Mouse (Mus musculus) splenic B cell, adult 2 months (primary cell): ENCODE data around the gene Taf12.
"Not testable (repeated sequence)": the region's sequence is repeated elsewhere in the genome, so short reads cannot be mapped to it uniquely, and the experiment has no call there.

ENCODE experiments used
- DNase-seq: peaks from one replicate; pipeline ENCODE4 v3.0.0-alpha.2; 2011; ENCODE audit warnings: low read depth, low spot score
- H3K27me3 ChIP-seq: 2 replicates; pipeline ENCODE4 v1.6.1; 2012; ENCODE audit warnings: mild to moderate bottlenecking, low read length, moderate library complexity, mixed read lengths; ENCODE audit not compliant: control insufficient read depth, poor library complexity, insufficient read depth, severe bottlenecking
- H3K36me3 ChIP-seq: 2 replicates; pipeline ENCODE4 v1.6.1; 2012; ENCODE audit warnings: mild to moderate bottlenecking, low read length, moderate library complexity, mixed read lengths; ENCODE audit not compliant: control insufficient read depth, poor library complexity, insufficient read depth, severe bottlenecking

The Taf12 gene

DNA sequence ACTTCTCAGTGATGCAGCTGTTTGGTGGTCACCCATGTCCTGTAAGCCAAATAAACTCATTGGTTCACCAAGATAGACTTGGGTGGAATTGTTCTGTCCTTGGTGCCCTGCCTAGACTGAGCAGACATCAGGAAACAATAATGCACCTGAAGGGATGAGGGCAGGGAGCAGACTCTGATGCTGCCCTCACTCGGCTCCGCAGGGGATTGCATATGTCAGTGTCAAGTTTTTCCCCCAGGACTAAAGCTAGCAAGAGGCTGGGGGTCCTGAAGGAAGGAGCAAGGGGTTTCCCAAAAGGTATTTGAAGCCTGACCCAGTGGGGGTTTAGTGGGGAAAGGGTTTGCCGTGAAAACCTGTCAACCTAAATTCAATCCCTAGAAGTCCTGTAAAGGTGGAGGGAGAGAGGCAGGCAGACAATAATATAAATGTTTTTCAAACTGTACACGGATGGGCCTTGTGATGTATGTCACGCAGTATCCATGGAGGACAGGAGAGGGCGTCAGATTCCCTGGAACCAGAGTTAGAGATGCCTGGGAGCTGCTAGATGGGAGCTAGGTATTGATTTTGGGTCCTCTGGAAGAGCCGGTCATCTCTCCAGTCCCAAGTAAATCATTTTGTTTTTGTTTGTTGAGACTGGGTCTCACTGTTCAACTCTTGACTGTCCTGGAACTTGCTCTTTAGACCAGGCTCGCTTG, 21.7 kb downstream of the Taf12 start:
- peak; percentile 19 for DNase-seq

DNA sequence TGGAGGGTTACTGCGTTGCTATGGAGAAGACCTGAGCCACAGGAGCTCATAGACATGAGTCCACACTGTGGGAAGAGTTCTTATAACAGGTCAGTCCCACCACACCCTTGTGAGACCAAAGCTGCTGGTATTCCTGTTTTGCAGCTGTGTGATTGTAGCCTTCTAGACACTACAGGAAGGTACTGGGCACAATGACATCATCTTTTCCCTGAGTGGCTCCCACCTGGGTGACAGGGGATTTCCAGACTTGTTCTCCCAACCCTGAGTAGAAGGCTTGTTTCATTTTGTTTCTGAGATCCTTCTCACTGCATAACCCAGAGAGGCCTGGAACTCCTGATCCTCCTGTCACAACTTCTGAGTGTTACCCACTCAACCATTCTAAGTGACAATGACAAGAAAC, 25.7 kb downstream of the Taf12 start:
- H3K27me3 ChIP-seq = no peaks in the 10 kb centered on the region
- no peak for DNase-seq

More for the DNA sequence above, 21.7 kb downstream of the Taf12 start:
- Histone ChIP-seq H3K36me3 (peaks cover 2% of the 10 kb centered on the region), H3K27me3 (no peaks in the 10 kb centered on the region)

DNA sequence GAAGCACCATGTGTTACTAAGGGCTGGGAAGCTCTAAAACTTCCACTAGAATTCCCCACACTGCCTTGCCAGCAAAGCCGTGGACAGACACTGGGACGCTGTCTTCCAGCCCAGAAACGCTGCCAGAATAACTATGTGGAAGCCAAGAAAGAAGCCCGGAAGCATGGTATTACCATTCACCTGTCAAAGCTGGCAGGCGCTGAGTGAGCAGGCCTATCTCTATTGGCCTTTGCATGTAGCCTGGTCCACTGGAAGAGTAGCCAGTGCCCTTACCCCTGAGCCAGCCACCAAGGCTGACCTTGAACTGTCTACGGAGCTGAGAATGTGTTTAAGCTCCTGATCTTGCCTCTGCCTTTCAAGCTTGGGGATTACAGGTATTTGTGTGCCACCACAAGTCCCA, 27.3 kb downstream of the Taf12 start:
- no peaks in the 10 kb centered on the region for H3K36me3 ChIP-seq
- no peaks in the 10 kb centered on the region for H3K27me3 ChIP-seq
- DNase-seq = no peak

More for the DNA sequence above, 25.7 kb downstream of the Taf12 start:
- no peaks in the 10 kb centered on the region for H3K36me3 ChIP-seq

DNA sequence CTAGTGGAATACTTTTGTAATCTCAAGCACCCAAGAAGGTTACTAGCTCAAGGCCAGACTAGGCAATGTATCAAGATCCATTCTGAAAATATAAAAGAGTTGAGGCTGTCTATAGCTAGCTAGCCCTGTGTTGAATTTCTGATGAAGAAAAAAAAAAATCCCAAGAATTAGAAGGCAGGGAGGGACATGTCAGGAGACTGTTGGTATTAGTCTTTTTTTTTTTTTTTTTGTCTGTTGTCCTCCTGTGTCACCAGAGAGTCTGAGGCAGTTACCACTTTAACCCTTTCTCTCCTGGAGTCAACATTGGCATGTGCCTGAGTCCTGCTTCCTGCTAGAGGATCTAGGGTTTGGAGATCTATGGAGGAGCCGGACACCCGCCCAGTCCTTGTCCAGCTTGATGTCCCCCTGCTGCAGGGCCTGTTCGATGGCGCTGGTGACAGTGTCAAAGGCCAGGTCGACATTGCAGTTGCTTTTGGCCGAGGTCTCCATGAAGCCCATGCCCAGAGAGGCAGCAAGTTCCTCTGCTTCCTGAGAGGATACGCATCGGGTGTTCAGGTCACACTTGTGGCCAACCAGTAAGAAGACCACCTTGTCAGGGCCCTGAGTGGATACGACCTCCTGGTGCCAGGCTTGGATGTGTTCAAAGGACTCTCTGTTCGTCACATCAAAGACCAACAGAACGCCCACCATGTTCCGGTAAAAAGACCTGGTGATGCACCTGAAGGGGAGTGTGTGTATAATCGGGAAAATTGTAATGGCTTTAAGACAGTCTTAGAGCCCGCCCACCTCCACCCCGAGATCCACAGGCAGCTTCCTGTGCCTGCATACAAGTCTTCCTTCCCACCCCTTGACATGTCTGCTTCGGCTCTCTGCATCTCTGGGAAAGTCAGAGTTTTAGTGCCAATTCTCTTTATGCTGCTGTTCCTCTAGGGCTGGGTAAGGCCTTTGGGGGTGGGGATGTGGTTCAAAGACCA, 28.1 kb downstream of the Taf12 start:
- no peaks in the 10 kb centered on the region for H3K36me3 ChIP-seq
- no peak for DNase-seq
- H3K27me3 ChIP-seq = no peaks in the 10 kb centered on the region

DNA sequence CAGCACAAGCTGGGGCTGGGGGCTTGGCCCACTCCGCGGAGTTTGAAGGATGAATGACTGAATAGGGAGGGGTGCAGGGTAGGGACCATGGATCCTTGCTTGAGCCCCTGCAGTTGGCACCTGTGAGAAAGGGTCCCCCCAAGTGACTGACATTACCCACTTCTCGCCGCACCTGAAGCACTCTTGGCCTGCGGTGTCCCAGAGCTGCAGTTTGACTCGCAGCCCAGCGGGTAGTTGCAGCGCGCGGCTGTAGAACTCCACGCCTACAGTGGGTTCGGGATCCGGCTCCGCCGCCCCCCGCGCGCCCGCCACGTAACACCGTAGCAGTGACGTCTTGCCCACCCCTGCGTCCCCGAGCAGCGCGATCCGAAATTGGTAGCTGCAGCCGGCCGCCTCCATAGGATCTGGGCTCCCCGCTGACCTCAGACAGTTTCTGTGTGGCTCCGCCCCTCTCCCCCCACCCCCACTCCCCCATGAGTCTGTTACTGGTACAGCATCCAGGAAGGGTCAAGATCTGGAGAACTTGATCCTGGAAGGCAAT, 28.8 kb downstream of the Taf12 start, which contains the start of gene Rab42:
Gene Rab42, minus strand, starts transcription at position 447 of the 541 bp plus-strand sequence.
- H3K27me3 ChIP-seq = no peaks in the 10 kb centered on the region
- no peaks in the 10 kb centered on the region for H3K36me3 ChIP-seq
- peak; percentile 63 for DNase-seq

DNA sequence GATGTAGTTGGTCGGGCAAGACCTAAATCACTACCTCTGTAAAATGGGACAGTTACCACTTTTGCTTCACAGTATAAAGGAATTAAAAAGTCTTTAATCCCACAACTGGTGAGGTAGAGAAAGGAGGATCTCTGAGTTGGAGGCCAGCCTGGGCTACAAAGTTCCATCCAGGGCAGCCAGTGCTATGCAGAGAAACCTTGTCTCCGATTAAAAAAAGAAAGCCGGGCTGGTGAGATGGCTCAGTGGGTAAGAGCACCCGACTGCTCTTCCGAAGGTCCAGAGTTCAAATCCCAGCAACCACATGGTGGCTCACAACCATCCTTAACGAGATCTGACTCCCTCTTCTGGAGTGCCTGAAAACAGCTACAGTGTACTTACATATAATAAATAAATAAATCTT, 29.3 kb downstream of the Taf12 start:
- not testable (repeated sequence) for H3K36me3 ChIP-seq, DNase-seq, H3K27me3 ChIP-seq

DNA sequence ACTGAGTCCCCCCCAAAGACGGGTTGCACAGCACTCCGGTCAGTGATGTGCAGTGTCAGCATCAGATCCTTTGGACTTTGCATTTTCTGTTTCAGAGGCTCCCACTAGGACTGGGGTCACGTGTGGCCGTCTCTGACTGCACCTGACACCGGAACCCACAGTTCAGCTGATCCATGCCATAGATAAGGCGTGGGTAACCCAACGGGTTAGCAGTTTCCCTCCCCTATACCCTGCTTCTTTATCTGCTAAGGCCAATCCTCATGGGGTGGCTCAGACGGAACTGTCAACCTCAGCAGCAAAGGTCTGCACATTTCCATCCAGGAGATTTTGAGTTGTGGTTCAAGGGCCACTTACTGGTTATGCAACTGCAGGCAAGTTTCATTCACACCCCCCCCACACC, 31.1 kb downstream of the Taf12 start:
- DNase-seq = no peak
- H3K27me3 ChIP-seq = no peaks in the 10 kb centered on the region
- H3K36me3 ChIP-seq = peaks cover 1% of the 10 kb centered on the region; the same call in 1 of the 2 replicates

DNA sequence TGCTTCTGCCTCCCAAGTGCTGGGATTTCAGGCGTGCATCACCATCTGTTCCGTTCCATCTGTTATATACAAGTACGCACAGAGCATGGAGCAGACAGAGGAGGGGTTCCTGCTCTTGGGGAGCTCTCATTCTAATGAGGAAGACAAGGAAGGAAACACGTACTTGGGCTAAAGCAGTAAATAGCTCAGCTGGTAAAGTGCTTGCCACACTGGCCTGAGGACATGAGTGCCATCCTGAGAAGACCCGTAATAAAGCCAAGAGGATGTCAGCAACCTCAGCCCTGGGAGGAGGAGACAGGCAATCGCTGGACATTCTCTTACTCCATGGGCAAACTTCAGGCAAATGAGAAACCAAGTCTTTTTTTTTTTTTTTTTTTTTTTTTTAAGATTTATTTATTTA, 31.8 kb downstream of the Taf12 start:
- DNase-seq = no peak
- Histone ChIP-seq H3K27me3 (no peaks in the 10 kb centered on the region), H3K36me3 (peaks cover 6% of the 10 kb centered on the region)

DNA sequence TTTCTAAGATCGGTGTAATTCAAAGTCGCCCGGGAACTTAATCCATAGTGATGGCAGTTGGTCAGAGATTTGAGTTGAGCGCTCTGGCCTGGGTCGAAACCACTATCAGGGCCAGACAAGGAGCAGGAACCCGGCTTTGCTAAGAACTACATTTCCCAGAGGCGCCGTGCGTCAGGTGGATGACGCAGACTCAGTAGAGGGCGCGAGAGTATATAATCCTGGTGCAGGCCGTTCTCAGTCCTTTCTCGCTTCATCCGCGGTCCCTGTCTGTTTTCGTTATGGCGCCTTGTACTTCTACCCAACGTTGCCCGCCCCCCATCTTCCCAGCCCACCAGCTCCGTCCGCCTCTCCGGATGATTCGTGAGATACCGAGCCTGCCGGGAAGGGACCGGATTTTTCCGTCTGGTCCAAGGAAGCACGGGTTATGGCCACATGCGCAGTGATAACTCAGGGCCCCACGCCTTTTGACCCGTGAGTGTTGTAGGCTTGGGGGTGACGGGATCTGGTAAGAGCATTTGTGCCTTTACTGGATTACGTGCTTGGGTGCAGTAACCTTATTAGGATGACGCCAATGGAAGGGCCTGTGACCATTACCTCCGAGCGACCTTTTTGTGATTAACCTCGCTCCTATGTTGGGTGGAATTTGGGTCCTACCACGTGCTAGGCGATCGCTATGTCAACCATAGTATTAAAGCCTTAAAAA, 34.4 kb downstream of the Taf12 start:
- DNase-seq = peak; percentile 95
- no peaks in the 10 kb centered on the region for H3K27me3 ChIP-seq
- H3K36me3 ChIP-seq = peaks cover 13% of the 10 kb centered on the region

DNA sequence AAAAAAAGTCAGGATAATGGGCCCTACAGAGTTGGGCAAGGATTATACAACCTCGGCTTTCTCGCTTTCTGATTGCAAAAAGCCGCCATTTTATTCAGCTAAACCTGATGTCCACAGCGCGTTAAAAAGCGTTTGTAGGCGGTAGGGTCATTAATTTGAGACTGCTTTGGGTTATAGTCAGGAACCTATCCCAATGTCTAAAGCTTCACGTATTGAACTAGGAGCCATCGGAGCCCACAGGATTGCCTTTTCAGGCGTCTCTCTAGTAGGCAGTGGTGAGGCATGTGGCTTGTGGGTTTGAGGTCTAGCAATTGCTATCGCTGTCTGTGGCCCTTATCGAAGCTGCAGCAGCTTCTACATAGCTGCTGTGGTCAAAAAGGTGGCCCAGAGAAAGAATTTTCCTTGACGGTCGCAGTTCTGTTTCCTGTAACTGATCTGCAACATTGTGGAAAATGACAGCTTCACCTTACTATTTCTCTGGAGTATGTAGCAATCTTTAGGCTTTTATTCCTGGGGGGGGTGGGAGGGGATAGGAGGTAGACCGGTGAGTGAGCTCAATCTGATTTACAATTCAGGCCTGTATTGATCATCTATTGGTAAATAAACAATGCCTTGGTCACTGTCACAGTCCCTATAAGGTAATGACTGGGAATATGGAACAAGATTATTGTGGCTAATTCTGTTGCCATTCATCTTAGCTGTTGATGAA, 35.1 kb downstream of the Taf12 start:
- peak; percentile 33 for DNase-seq
- H3K36me3 ChIP-seq = peaks cover 13% of the 10 kb centered on the region
- H3K27me3 ChIP-seq = no peaks in the 10 kb centered on the region

DNA sequence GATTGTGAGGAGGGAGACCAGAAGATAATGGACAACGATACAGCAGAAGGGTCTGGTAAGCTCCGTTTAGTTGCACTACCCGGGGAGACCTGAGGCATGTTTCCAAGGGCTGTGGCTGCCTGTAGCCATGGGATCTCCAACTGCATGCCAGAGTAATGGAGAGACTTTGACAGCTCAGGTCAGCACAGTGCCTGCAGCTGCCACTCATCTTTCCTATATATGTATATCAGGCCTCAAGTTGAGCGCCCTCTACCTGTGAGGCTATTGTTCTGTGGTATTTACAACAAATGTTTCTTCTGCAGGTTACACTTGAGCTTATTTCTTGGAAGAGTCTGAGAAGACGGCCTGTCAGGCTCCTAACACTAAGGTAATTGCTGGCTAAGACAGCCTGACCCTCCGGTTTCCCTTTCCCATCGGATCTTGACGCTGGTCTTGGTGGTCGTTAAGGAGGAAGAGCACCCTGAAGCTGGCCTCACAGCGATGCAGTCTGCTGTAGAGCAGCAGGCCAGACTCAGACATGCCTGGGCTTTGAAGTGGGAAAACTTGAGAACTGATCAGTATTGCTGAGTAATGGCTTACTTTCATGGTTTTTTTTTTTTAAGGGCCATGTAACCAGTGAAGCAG, 35.8 kb downstream of the Taf12 start:
- Histone ChIP-seq H3K27me3 (no peaks in the 10 kb centered on the region), H3K36me3 (peaks cover 13% of the 10 kb centered on the region)
- peak; percentile 83 for DNase-seq

DNA sequence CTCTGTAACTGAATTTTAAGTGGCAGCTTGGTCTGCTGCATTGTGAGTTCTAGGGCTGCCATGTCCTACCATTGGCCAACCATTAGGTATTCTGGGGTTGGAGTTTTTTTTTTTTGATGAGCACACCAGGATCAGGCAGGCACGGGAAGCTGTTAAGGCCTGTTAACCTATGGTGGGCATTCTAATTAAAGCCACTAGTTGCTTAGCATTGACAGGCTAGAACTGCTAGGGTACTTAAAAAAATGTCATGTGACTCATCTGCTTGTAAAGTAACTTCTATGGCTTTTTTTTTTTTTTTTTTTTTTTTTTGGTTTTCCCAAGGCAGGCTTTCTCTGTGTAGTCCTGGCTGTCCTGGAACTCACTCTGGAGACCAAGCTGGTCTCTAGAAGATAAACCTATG, 37.0 kb downstream of the Taf12 start:
- peaks cover 13% of the 10 kb centered on the region for H3K36me3 ChIP-seq
- no peaks in the 10 kb centered on the region for H3K27me3 ChIP-seq
- no peak for DNase-seq

DNA sequence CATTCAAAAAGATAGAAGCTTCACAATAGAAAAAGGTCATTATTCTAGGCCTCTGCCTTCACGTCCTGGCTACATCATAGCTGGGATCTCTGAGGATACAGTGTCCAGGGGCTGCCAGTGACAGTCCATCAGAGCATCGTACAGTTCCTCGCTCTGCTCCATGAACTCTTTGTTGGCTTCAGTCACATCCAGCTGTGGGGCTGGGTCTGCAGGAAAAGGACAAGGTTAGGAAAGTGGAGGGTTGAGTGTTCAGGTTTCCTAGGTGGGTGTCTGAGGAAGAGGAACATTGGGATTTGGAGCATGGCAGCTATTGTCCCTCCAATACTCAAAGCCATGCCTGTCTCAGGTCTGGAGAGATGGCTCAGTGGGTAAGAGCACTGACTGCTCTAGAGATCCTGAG, 37.6 kb downstream of the Taf12 start:
- H3K36me3 ChIP-seq = peaks cover 13% of the 10 kb centered on the region
- no peaks in the 10 kb centered on the region for H3K27me3 ChIP-seq
- no peak for DNase-seq

DNA sequence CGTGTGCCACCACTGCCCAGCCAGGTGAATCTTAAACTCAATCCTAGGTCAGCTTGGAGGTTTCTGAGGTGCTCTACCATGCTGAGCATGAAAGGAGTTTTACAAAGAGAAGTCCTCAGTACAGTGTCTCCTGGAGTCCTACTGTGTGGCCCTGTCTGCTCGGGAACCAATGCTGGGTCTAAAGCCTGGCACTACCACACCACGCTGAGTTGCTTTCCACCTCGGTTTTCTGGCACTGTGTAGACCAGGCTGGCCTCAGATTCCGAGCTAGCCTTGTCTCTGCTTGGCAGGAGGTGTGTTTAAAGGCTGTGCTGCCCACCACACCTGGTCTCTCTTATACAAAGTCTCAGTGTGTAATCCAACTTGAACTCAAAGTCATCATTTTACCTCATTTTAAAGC, 38.5 kb downstream of the Taf12 start:
- DNase-seq = no peak
- Histone ChIP-seq H3K27me3 (no peaks in the 10 kb centered on the region), H3K36me3 (peaks cover 13% of the 10 kb centered on the region)
